13 mouse cellular contexts compared by ENCODE assay signal in the genomic region with DNA sequence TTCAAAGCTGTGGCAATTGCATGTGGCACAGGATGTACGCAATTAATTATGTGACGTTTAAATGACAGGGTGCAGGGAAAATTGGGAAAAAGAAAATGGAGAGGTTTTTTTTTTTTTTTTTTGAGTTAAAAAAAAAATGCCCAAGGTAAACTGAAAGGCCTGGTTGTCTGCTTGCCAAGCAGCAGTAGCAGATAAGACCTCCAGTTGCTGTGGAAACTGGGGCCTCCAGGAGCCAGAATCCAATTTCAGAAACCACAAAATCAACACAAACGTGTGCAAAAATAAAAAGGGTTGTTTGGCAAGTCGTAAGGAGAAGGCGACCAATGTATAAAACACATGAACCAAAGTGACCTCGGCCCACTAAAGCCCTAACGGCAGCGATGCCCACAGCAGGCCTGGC.
DNase-seq lines count a peak whose midpoint lies in the region; ATAC-seq and TF ChIP-seq lines count a peak whose summit lies in the region.
"Had no signal": no experiment of that assay in that cellular context is flagged by ENCODE, and none has a peak within 500 bp of the region (broad histone marks: within the 10 kb centered on the region; RNA-seq: fewer than 3 reads in every experiment).

No protein-coding gene starts in this region.

- H3K4me2 ChIP-seq in midbrain, postnatal 0 days (ENCODE audit: low read depth, low read length, poor library complexity, severe bottlenecking), result no peak overlapping the region
- H3K4me2 ChIP-seq in midbrain, embryonic 15.5 days, result no peak overlapping the region

- no peak overlapping the region for H3K4me3 ChIP-seq in midbrain, postnatal 0 days (ENCODE audit: low read depth, low read length)
- no peak overlapping the region for H3K4me3 ChIP-seq in midbrain, embryonic 15.5 days
- H3K4me3 ChIP-seq: left cerebral cortex, adult 2 months had no signal

- H3K36me3 ChIP-seq in midbrain, postnatal 0 days (ENCODE audit: insufficient read depth, low read length), result no peaks in the 10 kb centered on the region
- H3K36me3 ChIP-seq in midbrain, embryonic 15.5 days (replicated peaks), result no peaks in the 10 kb centered on the region

- no peak overlapping the region for H3K27ac ChIP-seq in midbrain, postnatal 0 days (ENCODE audit: low read depth, low read length)
- no peak overlapping the region for H3K27ac ChIP-seq in midbrain, embryonic 15.5 days
- H3K27ac ChIP-seq: left cerebral cortex, adult 2 months; liver, embryonic 14.5 days had no signal

- ATAC-seq in midbrain, postnatal 0 days (ENCODE audit: low FRiP score), result no peak
- ATAC-seq in midbrain, embryonic 15.5 days (replicated peaks), result no peak
- ATAC-seq in megakaryocyte-erythroid progenitor cell, adult 5-6 weeks (replicated peaks; ENCODE audit: low FRiP score, low TSS enrichment, poor library complexity, severe bottlenecking), result peak; percentile 50
- ATAC-seq: forebrain, embryonic 16.5 days had no signal

- 62% methylated on average over 8 of the region's 8 CpGs for WGBS in midbrain, postnatal 0 days
- WGBS in midbrain, embryonic 15.5 days, result 66% methylated on average over 8 of the region's 8 CpGs

- no peaks in the 10 kb centered on the region for H3K9me3 ChIP-seq in midbrain, postnatal 0 days (ENCODE audit: low read length)
- no peaks in the 10 kb centered on the region for H3K9me3 ChIP-seq in midbrain, embryonic 15.5 days

- DNase-seq in adrenal gland, postnatal 10 days, result peak; percentile 7
- no peak for DNase-seq in adrenal gland, postnatal 4 days (ENCODE audit: low spot score in 2 of 2)
- DNase-seq in midbrain, postnatal 0 days (ENCODE audit: low spot score), result peak; percentile 12
- peak; percentile 20 to 59 for DNase-seq in lung, adult 18-20 months
- DNase-seq in cerebellum, adult 9-11 months, result no peak
- no peak for DNase-seq in kidney, adult 18-20 months
- DNase-seq: cerebellum, adult 2 months; spleen, adult 18-20 months had no signal

- H3K4me1 ChIP-seq in midbrain, postnatal 0 days (ENCODE audit: insufficient read depth, low read length), result no peaks in the 10 kb centered on the region
- H3K4me1 ChIP-seq in midbrain, embryonic 15.5 days, result 0 out of 2 replicates have a peak, but pooled peaks cover 3% of the 10 kb centered on the region

- no peaks in the 10 kb centered on the region for H3K27me3 ChIP-seq in midbrain, postnatal 0 days (ENCODE audit: insufficient read depth, low read length)
- no peaks in the 10 kb centered on the region for H3K27me3 ChIP-seq in midbrain, embryonic 15.5 days (replicated peaks)

- H3K9ac ChIP-seq in midbrain, postnatal 0 days (replicated peaks; ENCODE audit: low read length, poor library complexity, severe bottlenecking), result no peak overlapping the region
- no peak overlapping the region for H3K9ac ChIP-seq in midbrain, embryonic 15.5 days
- H3K9ac ChIP-seq: liver, embryonic 14.5 days had no signal

- TF ChIP-seq CTCF in midbrain, postnatal 0 days (IDR thresholded peaks at IDR 0.05), result no peak

Comparison
In these comparisons a context has a peak if more than half of its experiments do, and no peak if none do; other contexts are left out.
1. DNase-seq: peak in adrenal gland, postnatal 10 days (single experiment), midbrain, postnatal 0 days (single experiment) and lung, adult 18-20 months (2 of 2); none in adrenal gland, postnatal 4 days (0 of 2), cerebellum, adult 9-11 months (single experiment) and kidney, adult 18-20 months (single experiment).